Mouse (Mus musculus): ENCODE data around the gene Pate2.

Pate2 gene

DNA sequence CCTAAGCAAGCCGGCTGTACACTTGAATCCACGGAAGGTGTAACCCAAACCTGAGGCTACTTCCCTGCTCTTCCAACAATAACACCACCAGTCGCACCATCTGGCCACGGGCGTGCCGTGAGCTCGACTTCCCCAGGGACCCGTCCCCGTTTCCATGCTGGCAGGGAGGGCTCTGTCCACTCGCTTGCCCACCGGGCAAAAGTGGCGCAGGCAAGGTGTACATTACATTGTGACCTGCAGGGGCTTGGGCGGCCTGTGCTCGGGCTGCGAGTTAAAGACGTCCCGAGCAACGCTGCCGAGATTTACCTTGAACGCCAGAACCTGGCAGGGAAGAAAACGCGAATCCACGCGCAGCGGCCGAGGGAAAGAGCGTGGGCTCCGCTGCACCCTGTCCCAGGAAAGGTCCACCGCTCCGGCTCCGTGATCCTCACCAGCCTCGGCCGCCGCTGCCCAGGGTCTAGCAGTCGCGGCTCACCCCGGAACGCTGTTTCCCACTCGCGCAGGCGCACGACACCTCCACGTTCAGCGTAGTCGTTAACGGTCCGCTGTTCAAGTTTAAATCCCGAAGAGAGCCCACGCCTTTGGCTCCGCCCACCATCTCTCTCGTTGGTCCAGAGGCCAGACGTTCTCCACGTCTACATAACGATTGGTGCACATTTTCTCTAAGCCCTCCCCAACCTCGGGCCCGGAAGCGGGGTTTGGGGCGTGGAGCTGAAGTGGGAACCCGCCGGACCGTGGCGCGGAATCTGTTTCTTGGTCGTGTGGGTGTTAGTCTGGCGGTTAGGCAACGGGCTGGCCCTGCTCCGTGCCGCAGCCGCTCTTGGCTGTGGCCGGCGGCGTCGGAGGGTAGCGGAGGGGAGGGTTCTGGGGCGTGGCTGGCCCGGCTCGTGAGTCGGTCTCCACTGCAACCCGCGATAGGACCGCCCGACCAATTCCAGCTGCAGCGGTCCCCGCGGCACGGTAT is at the start of gene Pate2, which contains the start of gene Hyls1:
TSS of gene Pate2 (plus strand) at position 714 of the 964 bp plus-strand sequence.
TSS of gene Hyls1 (minus strand) at position 828 of the 964 bp plus-strand sequence.
- peak; percentile 88 to 95 for DNase-seq (ENCODE audit: low spot score in 2 of 2)

- no peak for DNase-seq (ENCODE audit: low spot score in 2 of 2)
These were observed 49.3 kb upstream of the Pate2 start for GRCm38 (mm10) chr9:35520631-35521348.

DNA sequence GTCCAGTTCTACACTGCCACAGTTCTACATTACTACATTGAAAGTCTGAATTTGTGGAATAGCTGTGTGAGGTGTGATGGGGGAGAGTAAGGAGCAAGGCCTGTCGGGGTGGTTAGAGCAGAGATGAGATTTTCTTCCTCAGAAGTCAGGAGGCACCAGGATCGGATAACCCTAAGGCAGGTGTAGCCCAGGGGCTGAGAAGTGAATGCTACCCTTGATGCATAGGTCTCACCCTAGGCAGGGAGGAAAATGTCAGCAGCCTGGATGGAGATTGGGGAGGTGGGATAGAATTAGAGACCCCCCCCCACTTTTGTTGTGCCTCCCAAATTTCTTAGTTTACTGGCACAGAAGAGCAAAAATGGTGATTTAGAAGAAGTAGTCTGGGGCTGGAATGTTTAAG is 47.8 kb upstream of the Pate2 start:
- no peak for DNase-seq (ENCODE audit: low spot score in 2 of 2)

- DNase-seq (ENCODE audit: low spot score in 2 of 2), result no peak
These were observed 47.1 kb upstream of the Pate2 start for GRCm38 (mm10) chr9:35522821-35523515.

DNA sequence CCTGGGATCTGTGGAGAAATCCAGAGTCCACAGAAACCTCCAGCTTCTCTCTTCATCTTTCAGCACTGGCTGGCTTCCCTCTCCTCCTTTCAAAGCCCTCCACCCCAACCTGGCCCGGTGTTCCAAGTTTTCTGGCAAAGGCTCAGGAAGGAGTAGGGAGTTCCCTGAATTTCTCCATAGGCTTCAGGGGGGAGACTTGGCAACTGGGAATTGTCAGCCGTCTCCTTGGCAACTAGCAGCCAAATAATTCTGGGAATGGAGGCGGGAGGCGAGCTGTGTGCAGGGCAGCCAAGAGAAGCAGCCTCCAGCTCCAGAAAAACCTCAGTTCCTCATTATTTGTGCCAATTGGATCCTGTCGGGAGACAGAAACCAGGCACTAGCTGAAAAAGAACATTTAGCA is 46.5 kb upstream of the Pate2 start:
- peak; percentile 61 to 66 for DNase-seq (ENCODE audit: low spot score in 2 of 2)

GRCm38 (mm10) chr9:35523941-35524411 is 46.1 kb upstream of the Pate2 start:
- peak; percentile 66 to 79 for DNase-seq (ENCODE audit: low spot score in 2 of 2)

- DNase-seq (ENCODE audit: low spot score in 2 of 2), result no peak
These were observed 40.9 kb upstream of the Pate2 start for GRCm38 (mm10) chr9:35529141-35529540.

DNA sequence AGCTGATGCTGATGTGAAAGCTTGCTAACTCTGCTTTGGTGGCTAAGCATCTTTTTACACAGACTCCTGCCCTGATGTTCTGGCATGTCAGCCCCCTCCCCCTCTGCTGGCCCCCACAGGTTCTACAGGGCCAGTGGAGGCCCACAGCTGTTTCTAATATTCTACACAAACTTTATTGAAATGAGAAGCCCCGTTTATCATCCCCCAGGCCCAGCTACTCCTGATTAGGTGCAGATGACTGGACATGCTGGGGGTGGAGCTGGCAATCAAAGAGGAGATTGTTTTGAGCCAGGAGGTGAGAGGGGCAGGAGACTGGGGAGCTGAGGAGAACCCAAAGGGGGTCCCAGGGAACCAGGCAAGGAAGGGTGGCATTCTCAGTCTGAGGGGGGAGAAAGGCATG is 40.3 kb upstream of the Pate2 start:
- no peak for DNase-seq (ENCODE audit: low spot score in 2 of 2)

DNA sequence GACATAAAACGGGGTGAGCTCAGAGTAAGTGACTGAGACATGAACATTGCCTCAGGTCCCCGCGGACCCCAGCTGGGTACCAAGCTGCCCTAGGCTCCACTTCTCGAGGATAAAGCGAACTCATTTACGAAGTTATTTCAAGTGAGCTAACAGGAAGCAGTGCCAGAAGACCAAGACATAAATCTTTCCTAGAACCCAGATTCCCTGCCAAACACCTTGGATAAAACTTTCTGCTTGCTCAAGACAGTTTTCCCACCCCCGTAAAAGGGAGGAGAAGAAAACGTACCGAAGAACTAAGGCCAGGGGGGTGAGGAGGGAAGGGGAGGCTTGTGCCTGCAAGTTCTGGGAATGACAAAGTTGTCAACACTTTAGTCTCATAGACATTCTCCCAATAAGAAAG is 36.8 kb upstream of the Pate2 start:
- no peak for DNase-seq (ENCODE audit: low spot score in 2 of 2)

DNA sequence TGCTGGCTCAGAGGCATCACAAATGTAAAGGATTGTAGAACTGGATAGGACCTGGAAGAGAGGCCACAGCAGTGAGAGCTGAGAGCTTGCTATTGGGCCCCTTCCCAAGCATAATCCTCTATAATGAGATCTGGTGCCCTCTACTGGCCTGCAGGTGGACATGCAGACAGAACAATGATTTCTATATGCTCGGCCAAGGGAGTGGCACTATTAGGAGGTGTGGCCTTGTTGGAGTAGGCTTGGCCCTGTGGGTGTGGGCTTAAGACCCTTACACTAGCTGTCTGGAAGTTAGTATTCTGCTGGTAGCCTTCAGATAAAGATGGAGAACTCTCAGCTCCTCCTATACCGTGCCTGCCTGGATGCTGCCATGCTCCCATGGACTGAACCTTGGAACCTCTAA is 35.0 kb upstream of the Pate2 start:
- peak; percentile 30 to 51 for DNase-seq (ENCODE audit: low spot score in 2 of 2)

GRCm38 (mm10) chr9:35535876-35536275 is 34.2 kb upstream of the Pate2 start:
- no peak for DNase-seq (ENCODE audit: low spot score in 2 of 2)

DNA sequence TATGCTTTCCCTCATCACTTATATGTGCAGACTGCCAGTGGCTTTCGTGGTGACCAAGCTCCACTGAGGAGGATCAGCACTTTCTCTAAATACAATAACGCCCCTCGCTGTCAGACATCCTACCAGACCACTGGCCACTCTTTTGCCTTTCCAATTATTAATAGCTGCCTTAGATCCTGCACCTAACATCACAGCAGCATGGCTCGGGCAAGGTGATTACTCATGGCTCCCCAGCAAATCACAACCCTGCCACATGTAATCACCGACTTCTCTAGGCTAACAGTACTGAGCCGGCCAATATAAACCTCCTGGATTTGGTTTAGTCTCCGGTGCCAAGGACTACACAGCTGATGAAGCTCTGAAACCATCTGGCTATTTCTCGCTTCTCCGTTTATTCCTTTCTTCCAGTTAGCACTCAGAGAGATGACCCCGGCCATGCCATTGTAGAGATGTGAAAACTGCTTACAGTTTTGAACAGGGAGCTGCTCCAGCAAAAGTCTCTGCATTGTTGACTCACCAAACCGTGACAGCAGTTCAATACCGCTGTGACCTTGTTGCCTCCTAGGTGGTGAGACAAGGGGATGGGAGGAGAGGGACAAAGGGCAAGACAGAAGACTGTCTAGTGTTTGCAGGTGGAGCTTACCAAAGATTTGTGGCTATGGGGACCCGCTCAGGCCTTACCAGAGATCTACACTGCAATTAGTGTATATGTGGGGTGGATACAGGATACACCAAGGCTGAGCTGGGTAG is 30.9 kb upstream of the Pate2 start:
- no peak for DNase-seq (ENCODE audit: low spot score in 2 of 2)

DNA sequence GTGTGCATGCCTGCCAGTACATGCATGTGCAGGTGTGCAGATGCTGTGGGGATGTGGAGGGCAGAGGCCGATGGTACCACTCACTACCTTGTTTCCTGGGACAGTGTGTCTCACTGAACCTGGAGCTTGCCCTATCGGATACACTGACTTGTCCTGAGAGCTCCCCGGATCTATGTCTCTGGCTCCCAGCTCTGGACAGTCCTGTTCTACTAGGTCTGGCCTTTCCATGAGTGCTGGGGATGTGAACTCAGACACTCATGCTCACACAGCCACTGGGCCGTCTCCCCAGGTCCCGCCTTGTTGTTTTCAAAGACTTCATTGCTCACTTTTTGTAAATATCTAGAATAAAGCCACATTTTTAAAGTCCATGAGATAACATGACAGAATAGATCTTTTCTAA is 29.1 kb upstream of the Pate2 start:
- DNase-seq (ENCODE audit: low spot score in 2 of 2), result no peak

GRCm38 (mm10) chr9:35541488-35541887 is 28.6 kb upstream of the Pate2 start:
- DNase-seq (ENCODE audit: low spot score in 2 of 2), result peak; percentile 80 to 81

GRCm38 (mm10) chr9:35541941-35542340 is 28.1 kb upstream of the Pate2 start:
- no peak for DNase-seq (ENCODE audit: low spot score in 2 of 2)

DNA sequence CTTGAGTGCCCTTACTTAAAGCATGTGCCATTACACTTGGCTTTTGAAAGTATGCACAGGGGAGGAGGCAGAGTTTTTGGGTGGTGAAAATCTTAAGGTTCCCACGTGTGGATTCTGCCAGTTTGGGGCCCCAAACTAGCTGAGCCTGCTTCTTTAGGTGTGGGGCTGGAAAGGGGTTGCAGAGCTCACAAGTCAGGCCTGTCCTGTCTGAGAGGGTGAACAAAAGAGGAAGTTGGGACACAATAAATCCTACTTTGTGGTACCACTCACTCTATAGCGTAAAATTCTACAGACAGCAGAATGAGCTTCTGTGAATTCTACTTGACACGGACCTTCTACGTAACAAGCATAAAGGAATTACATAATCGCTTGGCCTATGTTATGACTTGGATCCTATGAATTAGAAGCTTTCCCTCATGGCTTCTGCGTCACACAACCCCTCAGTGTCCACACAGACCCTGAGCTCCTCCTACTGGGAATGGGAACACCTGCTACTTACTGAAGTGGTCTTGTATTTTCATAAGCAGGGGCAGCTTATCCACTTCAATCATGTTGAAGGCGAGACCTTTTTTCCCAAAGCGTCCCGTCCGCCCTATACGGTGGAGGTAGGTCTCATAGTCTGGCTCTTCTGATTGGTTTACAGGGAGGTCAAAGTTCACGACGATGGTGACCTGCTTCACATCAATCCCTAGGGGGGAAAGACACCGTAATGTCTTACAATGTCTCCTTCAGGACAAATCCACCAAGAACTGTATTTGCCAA is 26.8 kb upstream of the Pate2 start:
- DNase-seq (ENCODE audit: low spot score in 2 of 2), result no peak

GRCm38 (mm10) chr9:35544666-35545065 is 25.4 kb upstream of the Pate2 start:
- DNase-seq (ENCODE audit: low spot score in 2 of 2), result no peak

DNA sequence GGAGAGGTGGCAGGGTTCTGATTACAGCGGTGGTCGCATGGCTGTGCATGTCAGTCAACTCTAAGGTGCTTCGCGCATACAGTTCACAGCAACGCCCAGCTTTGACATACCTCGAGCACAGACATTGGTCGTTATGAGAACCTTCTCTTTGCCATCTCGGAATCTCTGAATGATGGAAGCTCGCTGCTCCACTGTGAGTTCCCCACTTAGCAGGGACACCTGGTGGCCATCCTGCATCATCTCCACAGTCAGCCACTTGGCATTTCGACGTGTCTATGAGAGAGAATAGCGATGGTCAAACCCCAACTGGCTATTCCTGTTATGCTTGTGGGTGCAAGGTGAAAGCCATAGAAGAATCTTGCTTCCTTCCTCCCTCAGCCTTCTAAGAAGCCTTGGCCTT is 24.4 kb upstream of the Pate2 start:
- DNase-seq (ENCODE audit: low spot score in 2 of 2), result no peak

- DNase-seq (ENCODE audit: low spot score in 2 of 2), result no peak
These were observed 23.3 kb upstream of the Pate2 start for GRCm38 (mm10) chr9:35546745-35547144.

DNA sequence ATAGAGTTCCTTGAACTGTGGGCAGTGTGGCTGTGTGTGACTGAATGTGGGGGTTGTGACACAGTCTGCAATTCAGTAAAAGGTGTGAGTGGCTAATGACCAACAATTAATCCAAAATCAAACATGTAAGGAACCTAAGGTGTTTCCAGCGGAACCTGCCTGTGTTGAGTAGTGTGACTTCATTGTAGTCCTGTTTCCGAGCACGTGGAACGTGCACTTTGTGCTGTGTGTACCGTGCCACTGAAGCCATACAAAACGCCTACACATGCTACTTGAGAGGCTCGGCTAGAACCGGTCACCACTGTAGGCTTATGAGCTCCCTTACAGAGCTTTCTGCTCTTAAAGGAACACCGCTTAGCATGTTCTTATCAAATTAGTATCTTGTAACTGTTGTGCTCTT is 21.6 kb upstream of the Pate2 start:
- DNase-seq (ENCODE audit: low spot score in 2 of 2), result no peak
